Mouse (Mus musculus): ENCODE results near the gene Rnf130. TPM values are rescaled to one million over a fixed set of nuclear protein-coding genes. Genes with fewer than 3 reads are reported as not detected.
A peak's percentile ranks its signal among the peaks of the same experiment; 100 is the strongest.

Gene Rnf130
- polyA plus RNA-seq, 1 experiment from 2014 or later, result 92.3 TPM

GRCm38 (mm10) chr11:50130811-50131766 is 105.9 kb downstream of the Rnf130 start, which contains the start of gene Tbc1d9b:
Gene Tbc1d9b (plus strand): TSS chr11:50131396.
- WGBS, result under 1% methylated on average over 76 of the region's 77 CpGs
- no peaks in the 10 kb centered on the region for H3K9me3 ChIP-seq (ENCODE audit: control insufficient read depth, low read length)
- DNase-seq (ENCODE audit: low spot score) (peak; percentile 96), ATAC-seq (replicated peaks; ENCODE audit: low FRiP score) (peak; percentile 91)
- no peaks in the 10 kb centered on the region for H3K36me3 ChIP-seq (ENCODE audit: control insufficient read depth, insufficient read depth, low read length)
- peak within 1 kb of the TSS; percentile 97 for H3K9ac ChIP-seq (ENCODE audit: low read length)
- peak within 1 kb of the TSS; percentile 88 for H3K4me3 ChIP-seq (ENCODE audit: low read depth, low read length)
- peak within 1 kb of the TSS; percentile 88 for H3K4me2 ChIP-seq (ENCODE audit: low read depth, low read length, severe bottlenecking)
- H3K27ac ChIP-seq (ENCODE audit: low read depth, low read length), result peak within 1 kb of the TSS; percentile 59; the same call in 1 of the 2 replicates
- peaks cover 10% of the 10 kb centered on the region; the same call in 1 of the 2 replicates for H3K4me1 ChIP-seq (replicated peaks; ENCODE audit: control insufficient read depth, insufficient read depth, low read length)
- H3K27me3 ChIP-seq (ENCODE audit: control insufficient read depth, insufficient read depth, low read length), result no peaks in the 10 kb centered on the region

GRCm38 (mm10) chr11:50131801-50132201 is 106.7 kb downstream of the Rnf130 start:
- Histone ChIP-seq H3K4me2 (ENCODE audit: low read depth, low read length, severe bottlenecking) (peak overlapping the region; percentile 88), H3K27ac (ENCODE audit: low read depth, low read length) (no peak overlapping the region), H3K4me3 (ENCODE audit: low read depth, low read length) (peak overlapping the region; percentile 88), H3K4me1 (replicated peaks; ENCODE audit: control insufficient read depth, insufficient read depth, low read length) (peaks cover 10% of the 10 kb centered on the region; the same call in 1 of the 2 replicates), H3K9me3 (ENCODE audit: control insufficient read depth, low read length) (no peaks in the 10 kb centered on the region), H3K27me3 (ENCODE audit: control insufficient read depth, insufficient read depth, low read length) (no peaks in the 10 kb centered on the region), H3K36me3 (ENCODE audit: control insufficient read depth, insufficient read depth, low read length) (no peaks in the 10 kb centered on the region; the same call in 1 of the 2 replicates), H3K9ac (ENCODE audit: low read length) (peak overlapping the region; percentile 97)
- no peak; the same call in 1 of the 2 replicates for ATAC-seq (replicated peaks; ENCODE audit: low FRiP score)
- WGBS, result 25% methylated on average over 10 of the region's 10 CpGs
- DNase-seq (ENCODE audit: low spot score), result no peak

GRCm38 (mm10) chr11:50132265-50132664 is 107.1 kb downstream of the Rnf130 start:
- H3K4me3 ChIP-seq (ENCODE audit: low read depth, low read length), result peak overlapping the region; percentile 88
- no peak overlapping the region for H3K27ac ChIP-seq (ENCODE audit: low read depth, low read length)
- ATAC-seq (replicated peaks; ENCODE audit: low FRiP score), result no peak
- WGBS, result 87% methylated on average over 6 of the region's 6 CpGs
- H3K36me3 ChIP-seq (ENCODE audit: control insufficient read depth, insufficient read depth, low read length), result no peaks in the 10 kb centered on the region; the same call in 1 of the 2 replicates
- H3K27me3 ChIP-seq (ENCODE audit: control insufficient read depth, insufficient read depth, low read length), result no peaks in the 10 kb centered on the region
- no peak for DNase-seq (ENCODE audit: low spot score)
- peaks cover 10% of the 10 kb centered on the region; the same call in 1 of the 2 replicates for H3K4me1 ChIP-seq (replicated peaks; ENCODE audit: control insufficient read depth, insufficient read depth, low read length)
- peak overlapping the region; percentile 88 for H3K4me2 ChIP-seq (ENCODE audit: low read depth, low read length, severe bottlenecking)
- peak overlapping the region; percentile 97 for H3K9ac ChIP-seq (ENCODE audit: low read length)
- no peaks in the 10 kb centered on the region for H3K9me3 ChIP-seq (ENCODE audit: control insufficient read depth, low read length)

DNA sequence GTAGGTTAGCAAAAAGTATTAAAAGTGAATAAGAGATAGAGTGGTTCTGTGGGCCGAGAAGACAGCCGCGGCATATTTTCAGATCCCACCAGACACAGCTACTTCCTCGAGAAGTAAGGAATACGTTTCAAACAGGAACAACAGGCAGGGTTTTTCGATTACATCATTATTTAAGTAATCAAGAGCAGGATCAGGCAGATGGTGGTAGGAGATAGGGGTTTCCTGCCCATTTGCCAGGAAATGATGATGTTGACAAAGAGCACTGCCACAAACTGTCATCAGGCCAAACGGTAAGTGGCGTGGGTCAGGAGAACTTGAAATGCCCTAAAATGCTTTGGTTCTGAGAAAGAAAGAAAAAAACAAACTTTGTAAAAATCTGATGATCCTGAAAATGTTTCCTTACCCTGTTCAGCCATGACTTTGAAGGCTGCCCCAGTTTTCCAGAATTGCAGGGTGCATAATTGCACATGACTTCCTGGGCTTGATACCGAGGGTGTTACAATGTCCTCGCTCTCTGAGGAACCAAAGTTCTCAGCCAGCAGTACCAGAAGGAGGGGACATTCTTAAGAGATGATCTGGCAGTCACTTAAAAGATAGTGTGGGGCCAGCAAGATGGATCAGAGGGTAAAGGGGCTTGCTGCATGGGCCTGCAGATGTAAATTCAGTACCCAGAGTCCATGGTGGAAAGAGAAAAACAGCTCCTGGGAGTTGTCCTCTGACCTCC is 109.2 kb downstream of the Rnf130 start:
- Histone ChIP-seq H3K27me3 (ENCODE audit: control insufficient read depth, insufficient read depth, low read length) (no peaks in the 10 kb centered on the region), H3K4me3 (ENCODE audit: low read depth, low read length) (no peak overlapping the region), H3K4me2 (ENCODE audit: low read depth, low read length, severe bottlenecking) (no peak overlapping the region), H3K4me1 (replicated peaks; ENCODE audit: control insufficient read depth, insufficient read depth, low read length) (peaks cover 10% of the 10 kb centered on the region; the same call in 1 of the 2 replicates), H3K27ac (ENCODE audit: low read depth, low read length) (no peak overlapping the region), H3K9ac (ENCODE audit: low read length) (no peak overlapping the region), H3K36me3 (ENCODE audit: control insufficient read depth, insufficient read depth, low read length) (no peaks in the 10 kb centered on the region; the same call in 1 of the 2 replicates), H3K9me3 (ENCODE audit: control insufficient read depth, low read length) (no peaks in the 10 kb centered on the region)
- no peak for DNase-seq (ENCODE audit: low spot score)
- ATAC-seq (replicated peaks; ENCODE audit: low FRiP score), result no peak
- WGBS, result 87% methylated on average over 10 of the region's 10 CpGs

DNA sequence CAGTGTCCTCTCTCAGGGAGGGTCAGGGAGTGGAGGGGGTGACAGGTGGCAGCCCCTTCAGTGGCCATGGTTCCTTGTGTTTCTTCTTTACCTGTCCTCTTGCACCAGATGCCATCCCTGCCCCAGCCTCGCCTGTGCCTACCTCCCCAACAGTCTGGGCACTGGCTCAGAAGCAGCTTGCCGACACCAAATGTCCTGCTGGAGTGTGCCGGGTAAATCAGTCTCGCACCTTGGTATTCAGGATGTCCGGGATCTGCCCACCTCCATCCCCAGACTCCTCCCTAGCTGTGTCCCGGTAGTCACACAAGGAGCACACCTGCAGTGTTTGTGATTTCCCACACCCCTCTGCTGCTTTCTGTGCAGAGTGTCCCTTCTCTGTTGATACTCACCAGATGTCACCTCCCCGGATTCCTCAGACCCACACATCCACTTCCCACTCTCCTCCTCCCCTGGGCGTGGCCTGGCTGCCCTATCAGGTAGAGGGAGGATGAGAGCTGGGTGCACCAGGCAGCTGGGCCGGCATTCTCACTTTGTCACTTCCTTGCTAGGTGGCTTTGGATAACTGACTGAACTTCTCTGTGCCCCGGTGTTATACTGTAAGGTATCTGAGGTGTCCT is 113.2 kb downstream of the Rnf130 start:
- Histone ChIP-seq H3K9me3 (ENCODE audit: control insufficient read depth, low read length) (no peaks in the 10 kb centered on the region), H3K4me1 (replicated peaks; ENCODE audit: control insufficient read depth, insufficient read depth, low read length) (no peaks in the 10 kb centered on the region), H3K4me3 (ENCODE audit: low read depth, low read length) (no peak overlapping the region), H3K9ac (ENCODE audit: low read length) (no peak overlapping the region), H3K27ac (ENCODE audit: low read depth, low read length) (no peak overlapping the region), H3K27me3 (ENCODE audit: control insufficient read depth, insufficient read depth, low read length) (no peaks in the 10 kb centered on the region), H3K36me3 (ENCODE audit: control insufficient read depth, insufficient read depth, low read length) (no peaks in the 10 kb centered on the region; the same call in 1 of the 2 replicates), H3K4me2 (ENCODE audit: low read depth, low read length, severe bottlenecking) (no peak overlapping the region)
- DNase-seq (ENCODE audit: low spot score) (no peak), ATAC-seq (replicated peaks; ENCODE audit: low FRiP score) (no peak)
- WGBS, result 81% methylated on average over 10 of the region's 10 CpGs

- no peak for ATAC-seq (replicated peaks; ENCODE audit: low FRiP score)
- H3K4me1 ChIP-seq (replicated peaks; ENCODE audit: control insufficient read depth, insufficient read depth, low read length), result no peaks in the 10 kb centered on the region
- no peak overlapping the region for H3K4me2 ChIP-seq (ENCODE audit: low read depth, low read length, severe bottlenecking)
- H3K4me3 ChIP-seq (ENCODE audit: low read depth, low read length), result no peak overlapping the region
- whole genome bisulfite sequencing, result 89% methylated on average over 7 of the region's 7 CpGs
- no peak for DNase-seq (ENCODE audit: low spot score)
- H3K9ac ChIP-seq (ENCODE audit: low read length), result no peak overlapping the region
- no peaks in the 10 kb centered on the region for H3K9me3 ChIP-seq (ENCODE audit: control insufficient read depth, low read length)
- H3K27ac ChIP-seq (ENCODE audit: low read depth, low read length), result no peak overlapping the region
- no peaks in the 10 kb centered on the region for H3K27me3 ChIP-seq (ENCODE audit: control insufficient read depth, insufficient read depth, low read length)
- H3K36me3 ChIP-seq (ENCODE audit: control insufficient read depth, insufficient read depth, low read length), result no peaks in the 10 kb centered on the region; the same call in 1 of the 2 replicates
Observed at GRCm38 (mm10) chr11:50139571-50139970, 114.4 kb downstream of the Rnf130 start.

GRCm38 (mm10) chr11:50145529-50145928 is 120.4 kb downstream of the Rnf130 start:
- Histone ChIP-seq H3K4me2 (ENCODE audit: low read depth, low read length, severe bottlenecking) (no peak overlapping the region), H3K9me3 (ENCODE audit: control insufficient read depth, low read length) (no peaks in the 10 kb centered on the region), H3K27ac (ENCODE audit: low read depth, low read length) (no peak overlapping the region), H3K36me3 (ENCODE audit: control insufficient read depth, insufficient read depth, low read length) (peaks cover 8% of the 10 kb centered on the region; the same call in 1 of the 2 replicates), H3K9ac (ENCODE audit: low read length) (no peak overlapping the region), H3K27me3 (ENCODE audit: control insufficient read depth, insufficient read depth, low read length) (no peaks in the 10 kb centered on the region), H3K4me1 (replicated peaks; ENCODE audit: control insufficient read depth, insufficient read depth, low read length) (no peaks in the 10 kb centered on the region), H3K4me3 (ENCODE audit: low read depth, low read length) (no peak overlapping the region)
- ATAC-seq (replicated peaks; ENCODE audit: low FRiP score) (no peak), DNase-seq (ENCODE audit: low spot score) (no peak)
- 91% methylated on average over 3 of the region's 3 CpGs for WGBS

- H3K36me3 ChIP-seq (ENCODE audit: control insufficient read depth, insufficient read depth, low read length), result peaks cover 8% of the 10 kb centered on the region; the same call in 1 of the 2 replicates
- no peak overlapping the region for H3K27ac ChIP-seq (ENCODE audit: low read depth, low read length)
- no peak overlapping the region for H3K4me2 ChIP-seq (ENCODE audit: low read depth, low read length, severe bottlenecking)
- ATAC-seq (replicated peaks; ENCODE audit: low FRiP score), result no peak
- WGBS, result 96% methylated on average over 13 of the region's 13 CpGs
- H3K4me3 ChIP-seq (ENCODE audit: low read depth, low read length), result no peak overlapping the region
- no peaks in the 10 kb centered on the region for H3K9me3 ChIP-seq (ENCODE audit: control insufficient read depth, low read length)
- no peaks in the 10 kb centered on the region for H3K27me3 ChIP-seq (ENCODE audit: control insufficient read depth, insufficient read depth, low read length)
- no peak overlapping the region for H3K9ac ChIP-seq (ENCODE audit: low read length)
- H3K4me1 ChIP-seq (replicated peaks; ENCODE audit: control insufficient read depth, insufficient read depth, low read length), result no peaks in the 10 kb centered on the region
- DNase-seq (ENCODE audit: low spot score), result no peak
Observed at GRCm38 (mm10) chr11:50146121-50146520, 121.0 kb downstream of the Rnf130 start.

All from forebrain, embryonic 11.5 days (tissue).